Mouse (Mus musculus): ENCODE results near the gene Aqp2. TPM values are rescaled to one million over a fixed set of nuclear protein-coding genes. Genes with fewer than 3 reads are reported as not detected.

Gene Aqp2
- polyA plus RNA-seq, 1 experiment from 2014 or later, result not detected

- no peak for ATAC-seq (ENCODE audit: low read depth)
- WGBS, result 77% methylated on average over 6 of the region's 6 CpGs
- no peaks in the 10 kb centered on the region for H3K9me3 ChIP-seq (ENCODE audit: control insufficient read depth, low read length)
- H3K4me3 ChIP-seq (ENCODE audit: low read depth, low read length), result no peak overlapping the region
- H3K4me1 ChIP-seq (ENCODE audit: control insufficient read depth, insufficient read depth, low read length), result no peaks in the 10 kb centered on the region
- H3K4me2 ChIP-seq (ENCODE audit: low read depth, low read length), result no peak overlapping the region
- no peaks in the 10 kb centered on the region for H3K27me3 ChIP-seq (ENCODE audit: control insufficient read depth, insufficient read depth, low read length)
- no peak overlapping the region for H3K9ac ChIP-seq (replicated peaks; ENCODE audit: low read depth, low read length)
- H3K27ac ChIP-seq (ENCODE audit: low read depth, low read length), result no peak overlapping the region
- no peaks in the 10 kb centered on the region for H3K36me3 ChIP-seq (ENCODE audit: control insufficient read depth, insufficient read depth, low read length)
These were observed 25.1 kb upstream of the Aqp2 start for GRCm38 (mm10) chr15:99553767-99554166.

GRCm38 (mm10) chr15:99558947-99559346, 19.9 kb upstream of the Aqp2 start:
- H3K4me1 ChIP-seq (ENCODE audit: control insufficient read depth, insufficient read depth, low read length), result no peaks in the 10 kb centered on the region
- WGBS, result 88% methylated on average over 1 of the region's 1 CpGs
- no peak overlapping the region for H3K27ac ChIP-seq (ENCODE audit: low read depth, low read length)
- no peaks in the 10 kb centered on the region for H3K9me3 ChIP-seq (ENCODE audit: control insufficient read depth, low read length)
- H3K4me3 ChIP-seq (ENCODE audit: low read depth, low read length), result no peak overlapping the region
- ATAC-seq (ENCODE audit: low read depth), result no peak
- no peak overlapping the region for H3K4me2 ChIP-seq (ENCODE audit: low read depth, low read length)
- H3K9ac ChIP-seq (replicated peaks; ENCODE audit: low read depth, low read length), result no peak overlapping the region
- H3K27me3 ChIP-seq (ENCODE audit: control insufficient read depth, insufficient read depth, low read length), result no peaks in the 10 kb centered on the region
- no peaks in the 10 kb centered on the region for H3K36me3 ChIP-seq (ENCODE audit: control insufficient read depth, insufficient read depth, low read length)

- Histone ChIP-seq H3K4me2 (ENCODE audit: low read depth, low read length) (no peak overlapping the region), H3K27me3 (ENCODE audit: control insufficient read depth, insufficient read depth, low read length) (no peaks in the 10 kb centered on the region), H3K27ac (ENCODE audit: low read depth, low read length) (no peak overlapping the region), H3K9ac (replicated peaks; ENCODE audit: low read depth, low read length) (no peak overlapping the region), H3K9me3 (ENCODE audit: control insufficient read depth, low read length) (no peaks in the 10 kb centered on the region), H3K36me3 (ENCODE audit: control insufficient read depth, insufficient read depth, low read length) (no peaks in the 10 kb centered on the region), H3K4me3 (ENCODE audit: low read depth, low read length) (no peak overlapping the region), H3K4me1 (ENCODE audit: control insufficient read depth, insufficient read depth, low read length) (no peaks in the 10 kb centered on the region)
- ATAC-seq (ENCODE audit: low read depth), result no peak
- 86% methylated on average over 10 of the region's 10 CpGs for WGBS
These were observed 18.6 kb upstream of the Aqp2 start for GRCm38 (mm10) chr15:99560246-99560645.

GRCm38 (mm10) chr15:99567371-99567770, 11.5 kb upstream of the Aqp2 start:
- H3K36me3 ChIP-seq (ENCODE audit: control insufficient read depth, insufficient read depth, low read length), result no peaks in the 10 kb centered on the region
- no peak overlapping the region for H3K4me3 ChIP-seq (ENCODE audit: low read depth, low read length)
- no peak for ATAC-seq (ENCODE audit: low read depth)
- H3K27ac ChIP-seq (ENCODE audit: low read depth, low read length), result no peak overlapping the region
- H3K9ac ChIP-seq (replicated peaks; ENCODE audit: low read depth, low read length), result no peak overlapping the region
- H3K9me3 ChIP-seq (ENCODE audit: control insufficient read depth, low read length), result no peaks in the 10 kb centered on the region
- 82% methylated on average over 4 of the region's 4 CpGs for WGBS
- no peaks in the 10 kb centered on the region for H3K4me1 ChIP-seq (ENCODE audit: control insufficient read depth, insufficient read depth, low read length)
- no peaks in the 10 kb centered on the region for H3K27me3 ChIP-seq (ENCODE audit: control insufficient read depth, insufficient read depth, low read length)
- H3K4me2 ChIP-seq (ENCODE audit: low read depth, low read length), result no peak overlapping the region

GRCm38 (mm10) chr15:99568682-99569081, 10.2 kb upstream of the Aqp2 start:
- no peaks in the 10 kb centered on the region for H3K36me3 ChIP-seq (ENCODE audit: control insufficient read depth, insufficient read depth, low read length)

GRCm38 (mm10) chr15:99569123-99569522, 9.7 kb upstream of the Aqp2 start:
- no peak overlapping the region for H3K9ac ChIP-seq (replicated peaks; ENCODE audit: low read depth, low read length)
- no peak overlapping the region for H3K4me3 ChIP-seq (ENCODE audit: low read depth, low read length)
- H3K27me3 ChIP-seq (ENCODE audit: control insufficient read depth, insufficient read depth, low read length), result no peaks in the 10 kb centered on the region
- no peaks in the 10 kb centered on the region for H3K9me3 ChIP-seq (ENCODE audit: control insufficient read depth, low read length)
- ATAC-seq (ENCODE audit: low read depth), result no peak
- no peak overlapping the region for H3K27ac ChIP-seq (ENCODE audit: low read depth, low read length)
- H3K4me2 ChIP-seq (ENCODE audit: low read depth, low read length), result no peak overlapping the region
- no peaks in the 10 kb centered on the region for H3K36me3 ChIP-seq (ENCODE audit: control insufficient read depth, insufficient read depth, low read length)
- 87% methylated on average over 10 of the region's 10 CpGs for WGBS
- no peaks in the 10 kb centered on the region for H3K4me1 ChIP-seq (ENCODE audit: control insufficient read depth, insufficient read depth, low read length)

More at GRCm38 (mm10) chr15:99568682-99569081, 10.2 kb upstream of the Aqp2 start:
- H3K9ac ChIP-seq (replicated peaks; ENCODE audit: low read depth, low read length), result no peak overlapping the region
- no peaks in the 10 kb centered on the region for H3K9me3 ChIP-seq (ENCODE audit: control insufficient read depth, low read length)
- H3K27ac ChIP-seq (ENCODE audit: low read depth, low read length), result no peak overlapping the region
- H3K27me3 ChIP-seq (ENCODE audit: control insufficient read depth, insufficient read depth, low read length), result no peaks in the 10 kb centered on the region
- H3K4me3 ChIP-seq (ENCODE audit: low read depth, low read length), result no peak overlapping the region
- no peaks in the 10 kb centered on the region for H3K4me1 ChIP-seq (ENCODE audit: control insufficient read depth, insufficient read depth, low read length)
- no peak for ATAC-seq (ENCODE audit: low read depth)
- 59% methylated on average over 6 of the region's 6 CpGs for WGBS
- no peak overlapping the region for H3K4me2 ChIP-seq (ENCODE audit: low read depth, low read length)

- peak overlapping the region; percentile 8 for H3K4me3 ChIP-seq (ENCODE audit: low read depth, low read length)
- H3K36me3 ChIP-seq (ENCODE audit: control insufficient read depth, insufficient read depth, low read length), result no peaks in the 10 kb centered on the region
- H3K9ac ChIP-seq (replicated peaks; ENCODE audit: low read depth, low read length), result no peak overlapping the region
- peaks cover 10% of the 10 kb centered on the region; the same call in 1 of the 2 replicates for H3K4me1 ChIP-seq (ENCODE audit: control insufficient read depth, insufficient read depth, low read length)
- no peak overlapping the region for H3K27ac ChIP-seq (ENCODE audit: low read depth, low read length)
- peaks cover 33% of the 10 kb centered on the region for H3K27me3 ChIP-seq (ENCODE audit: control insufficient read depth, insufficient read depth, low read length)
- ATAC-seq (ENCODE audit: low read depth), result peak; percentile 66; the same call in 1 of the 2 replicates
- H3K9me3 ChIP-seq (ENCODE audit: control insufficient read depth, low read length), result no peaks in the 10 kb centered on the region
- WGBS, result 2% methylated on average over 52 of the region's 54 CpGs
- H3K4me2 ChIP-seq (ENCODE audit: low read depth, low read length), result peak overlapping the region; percentile 43
These were observed 4.8 kb downstream of the Aqp2 start for GRCm38 (mm10) chr15:99583463-99584344.

- Histone ChIP-seq H3K4me3 (ENCODE audit: low read depth, low read length) (no peak overlapping the region), H3K4me1 (ENCODE audit: control insufficient read depth, insufficient read depth, low read length) (peaks cover 10% of the 10 kb centered on the region; the same call in 1 of the 2 replicates), H3K4me2 (ENCODE audit: low read depth, low read length) (peak overlapping the region; percentile 43; the same call in 1 of the 2 replicates), H3K9ac (replicated peaks; ENCODE audit: low read depth, low read length) (no peak overlapping the region), H3K36me3 (ENCODE audit: control insufficient read depth, insufficient read depth, low read length) (no peaks in the 10 kb centered on the region), H3K9me3 (ENCODE audit: control insufficient read depth, low read length) (no peaks in the 10 kb centered on the region), H3K27ac (ENCODE audit: low read depth, low read length) (no peak overlapping the region), H3K27me3 (ENCODE audit: control insufficient read depth, insufficient read depth, low read length) (peaks cover 37% of the 10 kb centered on the region)
- 1% methylated on average over 24 of the region's 24 CpGs for WGBS
- 0 out of 2 replicates have a peak, but pooled peaks have one; percentile 7 for ATAC-seq (ENCODE audit: low read depth)
These were observed 5.8 kb downstream of the Aqp2 start for GRCm38 (mm10) chr15:99584407-99585202.

- no peak for ATAC-seq (ENCODE audit: low read depth)
- 78% methylated on average over 6 of the region's 6 CpGs for WGBS
- Histone ChIP-seq H3K27ac (ENCODE audit: low read depth, low read length) (no peak overlapping the region), H3K27me3 (ENCODE audit: control insufficient read depth, insufficient read depth, low read length) (peaks cover 47% of the 10 kb centered on the region), H3K9me3 (ENCODE audit: control insufficient read depth, low read length) (no peaks in the 10 kb centered on the region), H3K9ac (replicated peaks; ENCODE audit: low read depth, low read length) (no peak overlapping the region), H3K4me1 (ENCODE audit: control insufficient read depth, insufficient read depth, low read length) (peaks cover 12% of the 10 kb centered on the region; the same call in 1 of the 2 replicates), H3K36me3 (ENCODE audit: control insufficient read depth, insufficient read depth, low read length) (no peaks in the 10 kb centered on the region), H3K4me3 (ENCODE audit: low read depth, low read length) (no peak overlapping the region), H3K4me2 (ENCODE audit: low read depth, low read length) (no peak overlapping the region)
These were observed 6.9 kb downstream of the Aqp2 start for GRCm38 (mm10) chr15:99585741-99586140.

Measured in neural tube, embryonic 14.5 days (tissue).